Mouse (Mus musculus): Measurements from ENCODE around the gene Dcst2.

GRCm38 (mm10) chr3:89322514-89323165 is 39.1 kb upstream of the Dcst2 start, which contains the start of gene Efna3:
- no peak for TF ChIP-seq HCFC1 (IDR thresholded peaks at IDR 0.05; ENCODE audit: borderline replicate concordance, insufficient read depth, low read length)
- TF ChIP-seq ZNF384 (IDR thresholded peaks at IDR 0.05; ENCODE audit: low read depth, low read length): no peak

All from ES-E14 (cell line).